Mouse (Mus musculus): ENCODE measurements around the gene Axin1.

DNA sequence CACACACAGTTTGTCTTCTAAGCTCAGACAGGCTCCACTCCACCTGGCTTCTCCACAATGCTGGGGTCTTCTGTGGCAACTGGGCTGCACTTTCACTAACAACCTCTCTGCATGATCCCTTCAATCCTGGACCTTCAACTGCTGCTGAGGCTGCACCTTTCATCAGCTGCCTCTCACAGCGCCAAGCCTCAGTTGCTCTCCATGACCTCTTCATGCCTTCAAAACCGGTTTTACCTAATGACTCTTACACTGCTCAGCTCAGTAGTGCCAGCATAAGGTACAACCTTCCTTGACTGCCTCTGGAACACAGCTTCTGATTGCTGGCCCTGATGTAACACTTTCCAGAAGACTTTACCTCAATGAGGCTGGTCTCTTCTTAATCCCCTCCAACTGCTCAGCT, 83.0 kb downstream of the Axin1 start:
- TF ChIP-seq CTCF (IDR thresholded peaks at IDR 0.05; ENCODE audit: low read depth) (no peak), EP300 (IDR thresholded peaks at IDR 0.05; ENCODE audit: low read depth) (no peak)
